Mouse (Mus musculus) E14TG2a.4 (cell line): ENCODE results near the gene Kcna10.

Experiments
- H3K27me3 ChIP-seq: 2 replicates; pipeline ENCODE4 v1.6.1; 2014; ENCODE audit warnings: low read length, control low read depth; ENCODE audit not compliant: insufficient read depth
- H3K36me3 ChIP-seq: 2 replicates; pipeline ENCODE4 v1.6.1; 2014; ENCODE audit warnings: low read length, control low read depth; ENCODE audit not compliant: insufficient read depth
- H3K4me1 ChIP-seq: replicated peaks from 2 replicates; pipeline ENCODE4 v1.6.1; 2014; ENCODE audit warnings: low read depth, low read length, control low read depth
- H3K4me3 ChIP-seq: replicated peaks from 2 replicates; pipeline ENCODE4 v1.5.1; 2014; ENCODE audit warnings: mild to moderate bottlenecking, low read length
- H3K9me3 ChIP-seq: 2 replicates; pipeline ENCODE4 v1.6.1; 2014; ENCODE audit warnings: low read length, control low read depth
- CTCF ChIP-seq: conservative IDR thresholded peaks from 2 replicates; pipeline ENCODE4 v1.5.1; 2014; ENCODE audit warnings: low read length
- NANOG ChIP-seq: IDR thresholded peaks from 2 replicates; pipeline ENCODE4 v1.6.1; 2014; ENCODE audit warnings: borderline replicate concordance, low read length, mixed read lengths
- POU5F1 ChIP-seq: IDR thresholded peaks from 2 replicates; pipeline ENCODE4 v1.6.1; 2014; ENCODE audit warnings: low read length, borderline replicate concordance

The Kcna10 gene

DNA sequence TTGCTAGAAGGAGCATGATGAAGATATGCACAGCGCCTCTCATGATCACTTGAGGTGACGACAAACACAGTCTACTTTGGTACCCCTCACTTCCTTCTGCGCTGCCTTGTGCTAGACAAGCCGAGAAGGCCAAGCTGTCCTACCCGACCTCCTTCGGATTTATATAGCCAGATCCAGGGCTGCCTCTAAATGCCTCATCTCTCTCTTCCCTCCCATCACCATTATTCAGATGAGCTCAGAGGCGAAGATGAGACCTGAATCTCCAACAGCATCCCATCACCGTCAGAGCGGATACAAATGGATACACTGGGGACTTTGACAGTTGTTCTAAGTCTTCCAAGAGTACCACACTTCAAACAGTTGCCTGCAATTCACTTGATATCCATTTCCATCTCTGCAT lies 56.8 kb downstream of the Kcna10 start, which contains the start of gene Prok1:
TSS of gene Prok1 (minus strand) at position 101 of the 400 bp plus-strand sequence.
- no peaks in the 10 kb centered on the region for H3K36me3 ChIP-seq
- H3K4me3 ChIP-seq, result no peak within 1 kb of the TSS
- peaks cover 3% of the 10 kb centered on the region for H3K27me3 ChIP-seq
- no peak for TF ChIP-seq NANOG
- no peak for TF ChIP-seq POU5F1
- TF ChIP-seq CTCF, result no peak
- no peaks in the 10 kb centered on the region for H3K9me3 ChIP-seq
- no peaks in the 10 kb centered on the region for H3K4me1 ChIP-seq

DNA sequence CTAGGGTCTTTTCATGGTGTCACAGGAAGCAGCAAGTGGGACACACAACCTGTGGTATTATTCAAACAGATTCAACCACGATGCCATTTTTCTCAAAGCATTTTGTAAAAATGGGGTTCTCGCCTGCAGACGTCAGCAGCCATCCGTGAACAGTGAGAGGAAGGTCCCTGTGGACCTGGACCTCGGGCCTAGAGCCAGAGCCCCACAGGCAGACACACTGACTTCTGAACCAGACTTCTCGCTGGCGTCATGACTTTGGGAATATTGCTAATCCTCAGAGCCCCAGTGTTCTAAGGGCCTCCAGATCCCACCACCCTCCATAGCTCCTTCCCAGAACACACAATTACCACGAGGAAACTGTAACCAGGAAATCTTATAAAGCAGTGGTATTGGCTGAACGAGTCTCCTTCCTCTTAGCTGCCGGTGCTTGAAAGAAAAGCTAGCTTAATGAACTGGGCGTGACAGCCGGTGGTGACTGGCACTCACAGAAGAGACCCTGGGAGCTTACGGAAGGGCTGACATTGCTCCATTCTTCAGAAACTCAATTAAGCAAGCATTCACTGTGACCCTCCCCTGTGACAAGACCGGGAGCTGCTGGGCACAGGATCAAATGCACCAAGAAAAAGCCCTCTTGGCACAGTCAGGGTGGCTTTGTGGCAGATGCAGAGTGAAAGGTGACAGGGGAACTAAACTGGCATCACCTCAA lies 58.7 kb downstream of the Kcna10 start:
- peaks cover 3% of the 10 kb centered on the region for H3K27me3 ChIP-seq
- H3K4me3 ChIP-seq, result no peak overlapping the region
- no peaks in the 10 kb centered on the region for H3K9me3 ChIP-seq
- H3K4me1 ChIP-seq, result no peaks in the 10 kb centered on the region
- no peak for TF ChIP-seq CTCF
- no peak for TF ChIP-seq POU5F1
- TF ChIP-seq NANOG, result no peak
- no peaks in the 10 kb centered on the region for H3K36me3 ChIP-seq
